Mouse (Mus musculus): ENCODE measurements around the gene Eml3.
"Not testable (repeated sequence)": the region's sequence is repeated elsewhere in the genome, so short reads cannot be mapped to it uniquely, and the experiment has no call there.

Gene Eml3

GRCm38 (mm10) chr19:8946929-8947328, 17.6 kb downstream of the Eml3 start:
- no peak for DNase-seq (ENCODE audit: inconsistent age in 2 of 2, low spot score in 1 of 2)

- DNase-seq (ENCODE audit: inconsistent age in 2 of 2, low spot score in 1 of 2) = no peak
These were observed 20.8 kb downstream of the Eml3 start for GRCm38 (mm10) chr19:8950190-8950589.

- no peak for DNase-seq (ENCODE audit: inconsistent age in 2 of 2, low spot score in 1 of 2)
These were observed 22.9 kb downstream of the Eml3 start for GRCm38 (mm10) chr19:8952241-8952640.

GRCm38 (mm10) chr19:8953135-8954039, 24.0 kb downstream of the Eml3 start, which contains the start of gene Tut1:
Gene Tut1, plus strand, starts transcription at chr19:8953847.
- DNase-seq (ENCODE audit: inconsistent age in 2 of 2, low spot score in 1 of 2) = peak; percentile 93 to 98

GRCm38 (mm10) chr19:8954171-8954570, 24.8 kb downstream of the Eml3 start:
- peak in 1 of 2 experiments; percentile 69 for DNase-seq (ENCODE audit: inconsistent age in 2 of 2, low spot score in 1 of 2)

GRCm38 (mm10) chr19:8962256-8962655, 32.9 kb downstream of the Eml3 start:
- no peak for DNase-seq (ENCODE audit: inconsistent age in 2 of 2, low spot score in 1 of 2)

GRCm38 (mm10) chr19:8965075-8965474, 35.7 kb downstream of the Eml3 start:
- peak; percentile 40 to 61 for DNase-seq (ENCODE audit: inconsistent age in 2 of 2, low spot score in 1 of 2)

GRCm38 (mm10) chr19:8965771-8966170, 36.4 kb downstream of the Eml3 start:
- peak; percentile 51 to 75 for DNase-seq (ENCODE audit: inconsistent age in 2 of 2, low spot score in 1 of 2)

- no peak for DNase-seq (ENCODE audit: inconsistent age in 2 of 2, low spot score in 1 of 2)
These were observed 36.8 kb downstream of the Eml3 start for GRCm38 (mm10) chr19:8966198-8966589.

- DNase-seq (ENCODE audit: inconsistent age in 2 of 2, low spot score in 1 of 2) = peak; percentile 99 to 100
These were observed 37.4 kb downstream of the Eml3 start, which contains the start of gene Eef1g for GRCm38 (mm10) chr19:8966590-8967372. Gene Eef1g, plus strand, starts transcription at chr19:8967041.

- DNase-seq (ENCODE audit: inconsistent age in 2 of 2, low spot score in 1 of 2) = no peak
These were observed 38.0 kb downstream of the Eml3 start for GRCm38 (mm10) chr19:8967373-8967743.

GRCm38 (mm10) chr19:8967893-8968292, 38.5 kb downstream of the Eml3 start:
- DNase-seq (ENCODE audit: inconsistent age in 2 of 2, low spot score in 1 of 2) = no peak

GRCm38 (mm10) chr19:8972491-8972890, 43.1 kb downstream of the Eml3 start:
- not testable (repeated sequence) for DNase-seq (ENCODE audit: inconsistent age in 2 of 2, low spot score in 1 of 2)

- no peak for DNase-seq (ENCODE audit: inconsistent age in 2 of 2, low spot score in 1 of 2)
These were observed 45.3 kb downstream of the Eml3 start for GRCm38 (mm10) chr19:8974638-8975037.

GRCm38 (mm10) chr19:8975491-8975890, 46.1 kb downstream of the Eml3 start:
- peak; percentile 57 to 74 for DNase-seq (ENCODE audit: inconsistent age in 2 of 2, low spot score in 1 of 2)

GRCm38 (mm10) chr19:8976535-8976934, 47.2 kb downstream of the Eml3 start:
- peak; percentile 57 to 81 for DNase-seq (ENCODE audit: inconsistent age in 2 of 2, low spot score in 1 of 2)

- DNase-seq (ENCODE audit: inconsistent age in 2 of 2, low spot score in 1 of 2) = peak in 1 of 2 experiments; percentile 48
These were observed 51.4 kb downstream of the Eml3 start for GRCm38 (mm10) chr19:8980771-8981170.

- DNase-seq (ENCODE audit: inconsistent age in 2 of 2, low spot score in 1 of 2) = peak in 1 of 2 experiments; percentile 62
These were observed 52.3 kb downstream of the Eml3 start for GRCm38 (mm10) chr19:8981450-8982168.

GRCm38 (mm10) chr19:8982303-8983149, 53.2 kb downstream of the Eml3 start:
- DNase-seq (ENCODE audit: inconsistent age in 2 of 2, low spot score in 1 of 2) = peak in 1 of 2 experiments; percentile 30

- peak; percentile 75 to 89 for DNase-seq (ENCODE audit: inconsistent age in 2 of 2, low spot score in 1 of 2)
These were observed 53.8 kb downstream of the Eml3 start for GRCm38 (mm10) chr19:8983150-8983650.
